Mouse (Mus musculus) stomach, embryonic 16.5 days (tissue): Measurements from ENCODE around the gene Foxp1. TPM values are rescaled to one million over a fixed set of nuclear protein-coding genes. Genes with fewer than 3 reads are reported as not detected.

Experiments
- ATAC-seq: fragments of 200-750 bp; cut with Nextera tagmentation; 2 replicates; pipeline ENCODE4 v1.8.0; 2017; ENCODE audit warnings: moderate number of reproducible peaks, moderate TSS enrichment; ENCODE audit not compliant: insufficient read depth, low FRiP score
- H3K27ac ChIP-seq: fragments of 300-500 bp; sonication (generic); 2 replicates; pipeline ENCODE4 v1.5.1; 2014; ENCODE audit warnings: low read length
- H3K27me3 ChIP-seq: fragments of 300-500 bp; sonication (generic); 2 replicates; pipeline ENCODE4 v1.6.1; 2014; ENCODE audit warnings: low read length, control low read depth, mixed read lengths; ENCODE audit not compliant: control insufficient read depth, insufficient read depth
- H3K36me3 ChIP-seq: fragments of 300-500 bp; sonication (generic); 2 replicates; pipeline ENCODE4 v1.6.1; 2014; ENCODE audit warnings: low read length; ENCODE audit not compliant: control insufficient read depth, insufficient read depth
- H3K4me1 ChIP-seq: fragments of 300-500 bp; sonication (generic); 2 replicates; pipeline ENCODE4 v1.6.1; 2014; ENCODE audit warnings: low read length, control low read depth, mixed read lengths; ENCODE audit not compliant: control insufficient read depth, insufficient read depth
- H3K4me2 ChIP-seq: fragments of 300-500 bp; sonication (generic); 2 replicates; pipeline ENCODE4 v1.6.1; 2014; ENCODE audit warnings: low read depth, low read length, mixed read lengths
- H3K4me3 ChIP-seq: fragments of 300-500 bp; sonication (generic); replicated peaks from 2 replicates; pipeline ENCODE4 v1.5.1; 2014; ENCODE audit warnings: mild to moderate bottlenecking, low read length
- H3K9ac ChIP-seq: fragments of 300-500 bp; sonication (generic); 2 replicates; pipeline ENCODE4 v1.6.1; 2014; ENCODE audit warnings: low read length
- H3K9me3 ChIP-seq: fragments of 300-500 bp; sonication (generic); replicated peaks from 2 replicates; pipeline ENCODE4 v1.6.1; 2016; ENCODE audit warnings: low read length, control low read depth; ENCODE audit not compliant: control insufficient read depth
- WGBS: fragments of 180-500 bp; shearing (Covaris S2); extraction: QIAGEN DNeasy Blood & Tissue Kit; methylation state at CpG from one replicate; pipeline ENCODE4 v1.1.7; 2014; 5-methylcytosine and 5-hydroxymethylcytosine counted together
- polyA plus RNA-seq: library from polyadenylated mRNA; unstranded; fragments of >200 nt; fragmentation: Nextera tagmentation; extraction: Ambion mirVana; gene quantifications from 2 replicates; pipeline ENCODE4 v1.2.1, GENCODE M21; 2015

Foxp1 gene
- polyA plus RNA-seq, 1 experiment from 2014 or later, result 108 TPM

GRCm38 (mm10) chr6:98983311-98983838 is 539.1 kb downstream of the Foxp1 start:
- ATAC-seq, result no peak
- Histone ChIP-seq H3K4me3 (no peak overlapping the region), H3K9ac (no peak overlapping the region), H3K4me2 (no peak overlapping the region), H3K36me3 (no peaks in the 10 kb centered on the region), H3K27ac (no peak overlapping the region), H3K9me3 (no peaks in the 10 kb centered on the region), H3K4me1 (peaks cover 7% of the 10 kb centered on the region; the same call in 1 of the 2 replicates), H3K27me3 (no peaks in the 10 kb centered on the region)
- 86% methylated on average over 3 of the region's 3 CpGs for WGBS

- Histone ChIP-seq H3K4me1 (peaks cover 7% of the 10 kb centered on the region; the same call in 1 of the 2 replicates), H3K4me2 (no peak overlapping the region), H3K27ac (no peak overlapping the region), H3K9ac (no peak overlapping the region), H3K36me3 (peaks cover 15% of the 10 kb centered on the region; the same call in 1 of the 2 replicates), H3K9me3 (no peaks in the 10 kb centered on the region), H3K27me3 (no peaks in the 10 kb centered on the region), H3K4me3 (no peak overlapping the region)
- no peak for ATAC-seq
- 83% methylated on average over 6 of the region's 6 CpGs for WGBS
Measured at GRCm38 (mm10) chr6:98981265-98981664, 541.3 kb downstream of the Foxp1 start.

GRCm38 (mm10) chr6:98980432-98980831 is 542.1 kb downstream of the Foxp1 start:
- Histone ChIP-seq H3K9ac (no peak overlapping the region), H3K4me1 (peaks cover 7% of the 10 kb centered on the region; the same call in 1 of the 2 replicates), H3K27ac (no peak overlapping the region), H3K9me3 (no peaks in the 10 kb centered on the region), H3K27me3 (no peaks in the 10 kb centered on the region), H3K36me3 (peaks cover 15% of the 10 kb centered on the region; the same call in 1 of the 2 replicates), H3K4me2 (no peak overlapping the region), H3K4me3 (no peak overlapping the region)
- no peak for ATAC-seq
- 71% methylated on average over 7 of the region's 7 CpGs for WGBS

GRCm38 (mm10) chr6:98980001-98980400 is 542.5 kb downstream of the Foxp1 start:
- H3K4me3 ChIP-seq, result no peak overlapping the region
- no peak overlapping the region for H3K9ac ChIP-seq
- peaks cover 15% of the 10 kb centered on the region; the same call in 1 of the 2 replicates for H3K36me3 ChIP-seq
- no peaks in the 10 kb centered on the region for H3K27me3 ChIP-seq
- 84% methylated on average over 7 of the region's 7 CpGs for WGBS
- no peak overlapping the region for H3K4me2 ChIP-seq
- 0 out of 2 replicates have a peak, but pooled peaks cover 4% of the 10 kb centered on the region for H3K4me1 ChIP-seq
- H3K9me3 ChIP-seq, result no peaks in the 10 kb centered on the region
- ATAC-seq, result no peak
- no peak overlapping the region for H3K27ac ChIP-seq

GRCm38 (mm10) chr6:98977806-98978205 is 544.7 kb downstream of the Foxp1 start:
- no peaks in the 10 kb centered on the region for H3K27me3 ChIP-seq
- peaks cover 23% of the 10 kb centered on the region; the same call in 1 of the 2 replicates for H3K36me3 ChIP-seq
- no peak overlapping the region for H3K9ac ChIP-seq
- H3K4me1 ChIP-seq, result no peaks in the 10 kb centered on the region
- no peak for ATAC-seq
- 93% methylated on average over 4 of the region's 4 CpGs for WGBS
- no peak overlapping the region for H3K4me2 ChIP-seq
- no peak overlapping the region for H3K27ac ChIP-seq
- no peak overlapping the region for H3K4me3 ChIP-seq
- H3K9me3 ChIP-seq, result no peaks in the 10 kb centered on the region

- ATAC-seq, result no peak
- H3K9ac ChIP-seq, result no peak overlapping the region
- whole genome bisulfite sequencing, result 83% methylated on average over 6 of the region's 6 CpGs
- H3K36me3 ChIP-seq, result peaks cover 23% of the 10 kb centered on the region; the same call in 1 of the 2 replicates
- no peaks in the 10 kb centered on the region for H3K27me3 ChIP-seq
- H3K27ac ChIP-seq, result no peak overlapping the region
- peaks cover 1% of the 10 kb centered on the region; the same call in 1 of the 2 replicates for H3K4me1 ChIP-seq
- H3K4me3 ChIP-seq, result no peak overlapping the region
- no peaks in the 10 kb centered on the region for H3K9me3 ChIP-seq
- no peak overlapping the region for H3K4me2 ChIP-seq
Measured at GRCm38 (mm10) chr6:98975918-98976317, 546.6 kb downstream of the Foxp1 start.

- no peak overlapping the region for H3K4me2 ChIP-seq
- H3K9ac ChIP-seq, result no peak overlapping the region
- ATAC-seq, result no peak; the same call in 1 of the 2 replicates
- H3K27me3 ChIP-seq, result no peaks in the 10 kb centered on the region
- H3K4me3 ChIP-seq, result no peak overlapping the region
- no peaks in the 10 kb centered on the region for H3K9me3 ChIP-seq
- no peak overlapping the region for H3K27ac ChIP-seq
- H3K36me3 ChIP-seq, result peaks cover 23% of the 10 kb centered on the region; the same call in 1 of the 2 replicates
- WGBS, result 93% methylated on average over 5 of the region's 5 CpGs
- H3K4me1 ChIP-seq, result peaks cover 6% of the 10 kb centered on the region; the same call in 1 of the 2 replicates
Measured at GRCm38 (mm10) chr6:98973433-98973832, 549.1 kb downstream of the Foxp1 start.

GRCm38 (mm10) chr6:98972404-98972803 is 550.1 kb downstream of the Foxp1 start:
- no peak overlapping the region for H3K4me3 ChIP-seq
- H3K9ac ChIP-seq, result no peak overlapping the region
- H3K4me1 ChIP-seq, result peaks cover 6% of the 10 kb centered on the region; the same call in 1 of the 2 replicates
- H3K27ac ChIP-seq, result no peak overlapping the region
- WGBS, result 50% methylated on average over 7 of the region's 7 CpGs
- H3K27me3 ChIP-seq, result no peaks in the 10 kb centered on the region
- peaks cover 17% of the 10 kb centered on the region; the same call in 1 of the 2 replicates for H3K36me3 ChIP-seq
- H3K4me2 ChIP-seq, result no peak overlapping the region
- ATAC-seq, result no peak
- H3K9me3 ChIP-seq, result no peaks in the 10 kb centered on the region

- Histone ChIP-seq H3K9me3 (no peaks in the 10 kb centered on the region), H3K27me3 (no peaks in the 10 kb centered on the region), H3K4me3 (no peak overlapping the region), H3K4me2 (no peak overlapping the region), H3K27ac (no peak overlapping the region), H3K9ac (no peak overlapping the region), H3K4me1 (peaks cover 8% of the 10 kb centered on the region; the same call in 1 of the 2 replicates), H3K36me3 (no peaks in the 10 kb centered on the region)
- ATAC-seq, result no peak
- 81% methylated on average over 6 of the region's 6 CpGs for WGBS
Measured at GRCm38 (mm10) chr6:98959333-98959732, 563.2 kb downstream of the Foxp1 start.
